Mouse (Mus musculus): ENCODE measurements around the gene Cd151.

Cd151 gene

GRCm38 (mm10) chr7:141471236-141471635 is 4.0 kb downstream of the Cd151 start:
- no peak for DNase-seq (ENCODE audit: extremely low read depth, insufficient read length, low spot score)

- DNase-seq (ENCODE audit: extremely low read depth, insufficient read length, low spot score), result no peak
Observed at GRCm38 (mm10) chr7:141472226-141472625, 5.0 kb downstream of the Cd151 start.

DNA sequence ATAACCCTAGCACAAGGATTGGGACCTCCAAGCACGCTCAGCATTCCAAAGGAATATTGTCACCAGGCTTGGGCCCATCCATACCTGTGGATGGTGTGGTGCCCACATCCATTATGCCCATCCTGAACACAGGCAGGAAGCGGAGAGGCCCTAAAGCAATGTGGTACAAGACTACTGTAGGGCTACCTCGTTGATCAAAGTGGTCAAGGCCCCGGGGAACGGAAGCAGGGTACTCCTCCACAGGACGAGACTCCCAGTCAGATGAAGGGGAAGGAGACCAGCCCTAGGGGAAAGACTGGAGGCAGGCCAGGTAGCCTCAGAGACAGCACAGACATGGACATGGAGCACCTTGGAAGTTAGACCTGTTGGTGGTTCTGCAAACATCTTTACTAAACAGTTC is 5.6 kb downstream of the Cd151 start:
- DNase-seq (ENCODE audit: extremely low read depth, insufficient read length, low spot score), result no peak

- no peak for DNase-seq (ENCODE audit: extremely low read depth, insufficient read length, low spot score)
Observed at GRCm38 (mm10) chr7:141474160-141474559, 7.0 kb downstream of the Cd151 start.

DNA sequence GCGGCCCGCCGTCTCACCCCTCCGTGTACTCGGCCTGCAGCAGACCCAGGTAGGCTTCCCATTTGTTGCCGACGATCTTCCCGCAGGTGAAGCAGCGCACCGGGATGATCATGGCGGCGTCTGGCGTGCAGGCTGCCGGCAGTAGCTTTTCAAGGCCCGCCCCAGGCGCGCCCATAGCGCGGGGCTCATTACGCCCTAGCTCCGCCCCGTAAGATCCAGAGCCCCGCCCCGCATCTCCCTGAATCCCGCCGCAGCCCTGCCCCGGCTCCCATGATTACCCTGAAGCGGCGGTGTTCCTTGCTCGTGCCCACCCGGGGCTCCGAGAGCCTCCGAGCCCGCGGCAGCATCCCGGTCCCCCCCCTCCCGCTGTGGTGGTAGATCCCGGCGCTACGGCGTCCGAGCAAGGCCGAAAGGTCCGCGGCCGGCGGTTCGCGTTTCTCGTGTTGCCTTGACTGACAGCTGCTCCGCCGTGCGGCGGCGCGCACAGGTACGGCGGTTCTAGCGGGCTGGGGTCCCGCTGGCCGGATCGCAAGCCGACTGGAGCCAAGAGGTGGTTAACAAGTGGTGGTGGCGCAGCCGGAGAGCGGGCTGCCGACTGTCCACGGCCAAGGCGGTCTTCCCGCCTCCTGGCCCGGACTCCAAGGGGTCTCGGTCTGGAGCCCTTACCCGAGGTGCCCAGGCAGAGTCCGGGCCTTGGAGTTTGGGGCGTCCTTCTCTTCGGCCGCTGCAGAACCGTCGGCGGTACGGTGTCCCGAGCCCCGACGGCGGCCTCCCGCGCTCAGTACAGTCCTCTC is 8.0 kb downstream of the Cd151 start, which contains the start of the genes Polr2l and Tspan4:
Gene Polr2l, minus strand, starts transcription at position 122 of the 794 bp plus-strand sequence.
Gene Tspan4, plus strand, starts transcription at position 230 of the 794 bp plus-strand sequence.
- peak; percentile 86 for DNase-seq (ENCODE audit: extremely low read depth, insufficient read length, low spot score)

GRCm38 (mm10) chr7:141475805-141476158 is 8.6 kb downstream of the Cd151 start:
- DNase-seq (ENCODE audit: extremely low read depth, insufficient read length, low spot score), result no peak

DNA sequence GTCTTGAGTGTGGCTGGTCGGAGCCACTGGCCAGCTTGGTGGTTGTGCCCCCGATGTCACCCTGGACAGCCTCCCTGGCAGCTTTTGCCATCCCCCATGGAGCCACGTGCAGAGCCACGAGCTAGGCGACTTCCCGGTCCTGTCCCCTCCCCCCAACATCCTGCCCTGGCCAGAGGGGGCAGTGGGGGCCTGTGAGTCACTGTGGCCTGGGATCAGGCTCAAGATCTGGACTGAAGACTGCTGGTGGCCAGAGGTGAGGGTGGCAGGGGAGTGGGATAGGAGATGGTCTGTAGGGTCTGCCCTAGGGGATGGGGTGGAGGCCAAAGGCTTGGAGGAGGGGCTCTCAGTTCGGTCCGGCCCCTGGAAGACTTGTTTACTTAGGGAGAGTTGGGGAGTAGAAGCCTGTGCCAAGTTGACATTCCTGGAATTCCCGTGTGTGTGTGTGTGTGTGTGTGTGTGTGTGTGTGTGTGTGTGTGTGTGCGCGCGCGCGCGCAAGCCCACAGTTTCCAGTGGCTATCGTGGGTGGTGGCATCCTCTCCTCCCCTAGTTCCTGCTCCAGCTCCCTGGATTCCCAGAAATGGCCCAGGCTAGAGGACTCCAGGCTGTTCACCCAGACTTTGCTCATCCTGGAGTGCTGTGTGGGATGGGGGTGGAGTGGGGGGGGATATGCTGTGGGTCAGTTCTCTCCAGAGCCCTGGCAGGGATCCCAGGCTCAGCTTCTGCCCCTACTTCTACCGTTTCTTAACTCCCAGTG is 9.2 kb downstream of the Cd151 start:
- DNase-seq (ENCODE audit: extremely low read depth, insufficient read length, low spot score), result peak; percentile 95

DNA sequence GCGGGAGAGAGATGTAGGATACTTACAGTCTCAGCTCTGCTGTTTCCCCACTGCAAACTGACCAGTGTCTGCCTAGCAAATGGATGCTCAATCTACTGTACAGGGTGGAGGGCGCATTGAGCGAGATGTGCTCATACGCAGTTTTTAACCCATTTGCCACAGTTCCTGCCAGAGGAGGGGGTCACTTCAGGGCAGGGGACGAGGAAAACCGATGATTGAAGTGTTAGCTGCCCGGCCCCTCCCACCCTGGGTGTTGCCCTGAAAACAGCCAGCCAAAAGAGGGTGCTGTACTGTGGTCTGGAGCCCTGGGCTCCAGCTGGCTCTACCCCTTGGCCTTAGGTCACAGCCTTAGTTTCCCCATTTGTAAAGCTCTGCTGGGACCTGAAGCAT is 9.8 kb downstream of the Cd151 start:
- DNase-seq (ENCODE audit: extremely low read depth, insufficient read length, low spot score), result no peak

DNA sequence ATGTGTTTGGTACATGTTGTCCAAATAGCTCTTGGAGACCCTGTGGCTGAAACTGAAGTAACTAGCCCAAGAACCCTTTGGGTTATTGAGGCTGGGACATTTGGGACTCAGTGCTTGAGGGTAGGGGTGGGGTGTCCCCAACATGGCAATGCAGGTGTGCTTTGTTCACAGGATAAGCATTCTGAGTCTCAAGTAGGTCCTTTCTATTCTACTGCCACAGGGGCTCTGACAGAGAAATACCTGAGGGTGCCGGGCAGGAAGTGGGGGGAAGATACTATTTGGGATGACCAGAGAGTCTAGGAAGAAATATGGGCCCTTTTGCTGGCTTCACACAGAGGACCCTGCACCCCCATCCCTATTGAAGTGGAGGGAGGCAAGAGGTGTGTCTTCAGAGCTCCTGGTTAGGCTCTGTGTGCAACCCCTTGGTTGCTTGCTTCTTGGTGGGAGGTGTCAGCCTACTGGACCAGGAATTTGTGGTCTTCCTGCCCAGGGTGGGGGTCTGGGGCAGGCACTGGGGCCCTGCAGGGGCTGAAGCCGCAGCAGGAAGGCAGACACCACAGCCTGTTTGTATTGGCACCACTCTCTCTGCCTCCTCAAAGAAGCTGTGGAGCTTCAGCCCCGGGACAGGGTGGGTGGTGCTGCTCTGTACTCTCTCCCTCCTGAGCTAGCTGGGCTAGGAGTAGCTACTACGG is 10.5 kb downstream of the Cd151 start:
- DNase-seq (ENCODE audit: extremely low read depth, insufficient read length, low spot score), result peak; percentile 73

GRCm38 (mm10) chr7:141478270-141478748 is 11.1 kb downstream of the Cd151 start:
- DNase-seq (ENCODE audit: extremely low read depth, insufficient read length, low spot score), result no peak

DNA sequence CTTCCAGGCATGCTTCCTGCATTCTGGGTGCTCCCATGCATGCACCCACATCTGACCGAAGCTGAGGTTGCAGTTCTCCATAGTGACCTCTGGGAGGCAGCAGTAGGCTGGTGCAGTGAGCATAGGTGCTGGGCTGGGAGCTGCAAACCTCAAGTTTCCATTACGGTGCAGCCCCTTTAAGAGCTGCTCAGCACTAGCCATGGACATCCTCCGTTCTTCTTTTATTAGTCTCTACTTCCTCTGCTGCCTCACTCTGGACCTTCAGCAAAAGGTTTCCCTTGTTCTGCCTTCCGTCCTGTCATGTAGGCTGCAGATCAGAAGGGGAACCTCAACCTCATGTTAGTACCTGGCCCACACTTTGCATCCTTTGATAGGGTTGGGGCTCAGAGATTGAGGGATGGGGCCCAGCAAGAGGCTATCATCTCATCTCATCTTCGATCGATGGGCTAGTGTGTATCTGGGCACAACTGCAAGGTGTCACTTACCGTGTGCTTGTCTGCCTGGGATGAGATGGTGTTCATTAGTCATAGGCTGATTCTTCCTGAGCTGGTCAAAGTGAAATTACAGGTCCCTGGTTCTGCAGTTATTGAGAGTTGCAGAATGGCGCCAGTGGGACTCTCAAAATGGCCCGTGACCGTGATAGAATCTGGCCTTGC is 13.8 kb downstream of the Cd151 start:
- DNase-seq (ENCODE audit: extremely low read depth, insufficient read length, low spot score), result no peak

DNA sequence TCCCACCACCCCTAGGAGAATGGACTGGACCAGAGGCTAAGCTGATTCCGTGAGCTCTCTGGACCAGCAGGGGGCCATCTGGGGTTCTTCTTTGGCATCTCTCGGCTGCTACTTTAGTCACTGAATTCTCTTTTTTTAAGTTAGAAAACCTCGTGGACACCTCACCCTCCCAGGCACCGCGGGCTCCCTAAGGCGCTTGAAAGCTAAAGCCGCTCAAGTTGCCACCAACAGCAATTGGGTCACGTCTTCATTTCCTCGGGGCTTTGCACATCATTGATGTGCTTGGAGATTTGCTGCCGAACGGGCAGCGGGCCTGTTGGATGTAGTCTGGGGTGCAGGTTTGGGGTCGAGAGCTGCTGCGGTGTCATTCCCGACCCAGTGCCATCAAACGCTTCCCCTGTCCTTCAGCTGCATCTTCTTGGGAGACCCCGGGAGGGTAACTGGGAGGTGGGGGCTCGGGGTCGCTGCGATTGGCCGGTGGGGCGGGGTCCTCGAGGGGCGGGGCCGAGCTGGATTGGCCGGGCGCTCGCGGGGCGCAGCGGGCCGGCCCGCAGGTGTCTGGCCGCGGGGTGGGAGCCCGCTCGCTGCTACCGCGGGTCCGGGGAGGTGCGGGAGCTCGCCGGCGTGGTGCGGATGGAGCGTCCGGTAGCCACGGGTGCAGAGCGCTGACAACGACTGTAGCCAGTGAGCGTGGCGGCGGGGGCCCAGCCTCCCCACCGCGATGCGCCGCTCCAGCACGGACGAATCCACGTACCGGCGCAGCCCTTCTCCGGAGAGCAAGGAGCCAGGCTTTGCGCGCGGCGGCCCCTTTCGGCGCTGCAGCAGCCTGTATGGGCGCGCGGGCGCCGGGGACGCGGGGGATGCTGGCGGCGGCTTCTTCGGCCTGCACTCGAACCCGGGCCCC is 14.6 kb downstream of the Cd151 start:
- DNase-seq (ENCODE audit: extremely low read depth, insufficient read length, low spot score), result no peak

- DNase-seq (ENCODE audit: extremely low read depth, insufficient read length, low spot score), result no peak
Observed at GRCm38 (mm10) chr7:141482531-141483024, 15.4 kb downstream of the Cd151 start.

DNA sequence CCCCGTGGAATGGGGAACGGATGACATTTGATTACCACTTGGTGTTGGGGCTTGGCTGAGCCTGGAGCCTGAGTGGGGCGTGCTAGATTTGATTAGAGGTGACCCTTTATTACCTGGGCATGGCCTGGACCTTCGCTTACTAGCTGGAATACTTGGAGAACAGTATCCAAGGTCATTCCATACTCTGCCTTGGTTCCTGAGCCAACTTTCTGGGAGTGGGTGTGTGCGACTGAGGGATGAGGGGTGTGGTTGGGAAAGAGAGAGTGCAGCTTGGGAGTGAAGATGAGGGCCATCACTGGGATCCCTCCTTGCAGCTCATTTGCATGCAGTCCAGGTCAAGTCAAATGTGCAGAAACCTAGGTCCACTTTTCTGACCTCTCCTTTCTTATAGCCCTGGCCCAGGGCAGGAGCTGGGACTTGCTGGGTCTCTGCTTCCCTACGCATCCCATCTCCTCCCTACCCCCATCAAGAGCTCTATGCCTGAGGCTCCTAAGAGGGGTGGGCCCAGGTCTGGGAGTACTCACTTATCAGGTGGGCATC is 16.0 kb downstream of the Cd151 start:
- no peak for DNase-seq (ENCODE audit: extremely low read depth, insufficient read length, low spot score)

DNA sequence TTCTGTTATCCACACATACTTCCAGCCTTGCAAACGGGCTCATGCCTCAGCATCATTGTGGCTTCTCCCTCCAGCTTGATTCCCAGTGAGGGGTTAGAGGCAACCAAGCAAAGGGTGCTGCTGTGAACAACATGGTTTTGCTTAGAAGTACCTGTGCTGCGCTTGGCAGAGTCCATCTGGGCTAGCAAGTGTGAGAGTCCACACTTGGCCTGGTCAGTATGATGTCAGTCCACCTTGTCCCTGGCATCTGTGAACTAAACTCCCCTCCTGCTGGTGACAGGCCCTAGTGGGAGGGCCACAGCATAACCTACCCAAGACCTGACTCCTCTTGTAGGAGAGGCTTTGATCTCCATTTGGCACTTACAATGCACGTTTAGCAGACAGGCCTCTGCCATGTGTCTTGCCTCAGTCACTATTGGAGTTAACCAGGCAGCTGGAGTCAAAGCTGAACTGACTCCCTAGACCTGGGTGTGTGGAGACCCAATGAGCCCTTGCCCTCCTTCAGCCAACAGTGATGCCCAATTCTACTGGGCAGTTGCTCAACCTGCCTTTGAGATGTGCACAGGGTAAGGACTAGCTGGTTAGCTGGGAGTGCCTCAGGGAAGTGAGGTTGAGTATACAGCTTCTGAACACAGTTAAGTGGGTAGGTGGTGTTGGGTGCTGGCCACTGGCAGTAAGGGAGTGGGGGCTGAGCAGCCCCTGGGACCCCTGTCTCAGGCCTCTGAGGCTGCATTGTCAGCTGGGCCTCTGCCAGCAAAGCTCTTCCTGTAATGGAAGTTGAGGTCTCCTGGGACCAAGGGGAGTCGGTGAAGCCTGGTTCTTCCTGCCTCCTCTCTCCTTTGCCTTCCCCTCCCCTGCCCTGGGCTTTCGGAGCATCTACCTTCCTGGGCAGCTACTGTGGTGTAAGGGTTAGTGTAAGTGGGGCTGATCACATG is 17.3 kb downstream of the Cd151 start:
- no peak for DNase-seq (ENCODE audit: extremely low read depth, insufficient read length, low spot score)

DNA sequence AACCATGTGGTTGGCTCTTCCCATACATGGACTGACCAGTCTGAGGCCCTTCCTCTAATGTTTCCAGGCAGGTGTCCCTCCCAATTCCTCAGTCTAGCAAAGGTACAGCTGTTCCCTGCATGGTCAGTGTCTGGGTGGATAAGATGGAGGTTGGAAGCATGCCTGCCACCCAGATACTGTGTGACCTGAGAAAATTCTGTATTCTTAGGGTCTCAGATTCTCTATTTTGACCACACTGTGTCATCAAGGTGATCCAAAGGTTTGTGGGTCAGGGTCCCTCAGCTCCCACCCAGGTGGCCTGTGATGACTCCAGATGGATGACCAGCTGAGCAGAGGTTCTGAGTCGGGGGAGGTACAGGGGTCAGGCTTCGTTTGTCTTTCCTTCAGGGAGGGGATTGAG is 18.0 kb downstream of the Cd151 start:
- no peak for DNase-seq (ENCODE audit: extremely low read depth, insufficient read length, low spot score)

DNA sequence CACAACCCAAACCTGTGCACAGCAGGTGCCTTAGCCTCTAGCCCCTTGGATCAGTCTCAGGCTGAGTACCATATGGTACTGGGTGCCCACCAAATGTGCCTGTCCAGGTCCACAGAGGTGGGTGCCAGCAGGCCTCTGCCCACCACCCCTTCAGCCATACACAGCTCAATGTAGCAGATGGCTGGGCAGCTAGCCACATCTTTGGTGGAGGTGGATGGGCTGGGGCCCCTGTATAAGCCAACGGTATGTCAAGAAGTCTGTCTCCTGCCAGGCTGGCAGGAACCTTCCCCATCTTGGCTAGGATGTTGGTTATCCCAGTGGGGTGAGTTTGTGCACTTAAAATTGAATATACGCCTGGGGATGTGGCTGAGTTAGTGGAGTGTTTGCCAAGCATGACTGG is 18.4 kb downstream of the Cd151 start:
- DNase-seq (ENCODE audit: extremely low read depth, insufficient read length, low spot score), result no peak

DNA sequence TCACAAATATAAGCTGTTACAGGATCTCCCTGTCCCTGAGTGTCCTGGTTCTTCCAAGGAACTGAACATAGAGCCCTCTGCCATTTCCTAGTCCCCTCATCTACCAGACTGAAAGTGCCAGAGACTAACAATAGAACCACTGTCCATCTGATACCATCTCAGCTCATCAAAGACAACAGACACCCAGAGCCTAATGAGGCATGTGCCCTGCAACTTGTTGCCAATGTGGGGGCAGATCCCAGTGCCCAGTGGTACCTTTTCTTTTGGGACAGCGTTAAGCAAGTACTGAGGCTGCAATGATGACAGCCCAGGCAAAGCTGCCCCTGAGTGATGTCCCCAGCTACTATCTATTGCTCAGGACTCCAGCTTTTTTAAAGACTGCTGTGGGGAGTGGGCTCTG is 19.0 kb downstream of the Cd151 start:
- DNase-seq (ENCODE audit: extremely low read depth, insufficient read length, low spot score), result no peak

Measured in 3134 (cell line).